Mouse (Mus musculus): ENCODE results near the gene Plk4.
"Not testable (repeated sequence)": the region's sequence is repeated elsewhere in the genome, so short reads cannot be mapped to it uniquely, and the experiment has no call there.

GRCm38 (mm10) chr3:40853123-40853738 is 53.4 kb downstream of the Plk4 start:
- not testable (repeated sequence) for TF ChIP-seq HCFC1 (IDR thresholded peaks at IDR 0.05; ENCODE audit: borderline replicate concordance, insufficient read depth, low read length); ZNF384 (IDR thresholded peaks at IDR 0.05; ENCODE audit: low read depth, low read length); ZC3H11A (IDR thresholded peaks at IDR 0.05; ENCODE audit: borderline replicate concordance, low read depth, low read length); MAFK (IDR thresholded peaks at IDR 0.05; ENCODE audit: insufficient read depth, low read depth, low read length)

Data from ES-E14 (cell line).